Mouse (Mus musculus): Measurements from ENCODE around the gene Fem1b. TPM values are rescaled to one million over a fixed set of nuclear protein-coding genes. Genes with fewer than 3 reads are reported as not detected.
A peak's percentile ranks its signal among the peaks of the same experiment; 100 is the strongest.
"Not testable (repeated sequence)": the region's sequence is repeated elsewhere in the genome, so short reads cannot be mapped to it uniquely, and the experiment has no call there.

Gene Fem1b
- 30.4 and 31.6 TPM in 2 replicates for polyA plus RNA-seq (2016; fragmentation: Nextera tagmentation; extraction: Ambion mirVana)

GRCm38 (mm10) chr9:62811516-62812121 lies at the start of gene Fem1b:
Gene Fem1b, minus strand, starts transcription at chr9:62811934.
- peak within 1 kb of the TSS; percentile 97 for H3K27ac ChIP-seq
- H3K4me2 ChIP-seq: peak within 1 kb of the TSS; percentile 98
- H3K36me3 ChIP-seq: no peaks in the 10 kb centered on the region
- H3K9ac ChIP-seq (replicated peaks): peak within 1 kb of the TSS; percentile 91
- H3K4me3 ChIP-seq (replicated peaks): peak within 1 kb of the TSS; percentile 100
- no peaks in the 10 kb centered on the region for H3K27me3 ChIP-seq
- H3K4me1 ChIP-seq (replicated peaks): peaks cover 23% of the 10 kb centered on the region
- ATAC-seq (ENCODE audit: insufficient number of reproducible peaks, insufficient read depth, low FRiP score, low TSS enrichment, low read depth): peak; percentile 91
- WGBS: under 1% methylated on average over 68 of the region's 68 CpGs
- no peaks in the 10 kb centered on the region for H3K9me3 ChIP-seq

GRCm38 (mm10) chr9:62860866-62861265 lies 49.1 kb upstream of the Fem1b start:
- no peak overlapping the region for H3K9ac ChIP-seq (replicated peaks)
- H3K27ac ChIP-seq: no peak overlapping the region
- H3K4me3 ChIP-seq (replicated peaks): no peak overlapping the region
- H3K27me3 ChIP-seq: no peaks in the 10 kb centered on the region
- peaks cover 44% of the 10 kb centered on the region for H3K4me1 ChIP-seq (replicated peaks)
- no peak for ATAC-seq (ENCODE audit: insufficient number of reproducible peaks, insufficient read depth, low FRiP score, low TSS enrichment, low read depth)
- H3K4me2 ChIP-seq: no peak overlapping the region
- WGBS: 57% methylated on average over 4 of the region's 4 CpGs
- no peaks in the 10 kb centered on the region for H3K36me3 ChIP-seq
- no peaks in the 10 kb centered on the region for H3K9me3 ChIP-seq

GRCm38 (mm10) chr9:62860102-62860501 lies 48.4 kb upstream of the Fem1b start:
- H3K9me3 ChIP-seq; H3K36me3 ChIP-seq; H3K9ac ChIP-seq (replicated peaks); H3K27ac ChIP-seq; H3K27me3 ChIP-seq; H3K4me2 ChIP-seq; ATAC-seq (ENCODE audit: insufficient number of reproducible peaks, insufficient read depth, low FRiP score, low TSS enrichment, low read depth); H3K4me3 ChIP-seq (replicated peaks): not testable (repeated sequence)
- 45% methylated on average over 7 of the region's 7 CpGs for WGBS
- H3K4me1 ChIP-seq (replicated peaks): peaks cover 44% of the 10 kb centered on the region

- Histone ChIP-seq H3K9ac (replicated peaks) (no peak overlapping the region), H3K36me3 (no peaks in the 10 kb centered on the region), H3K27ac (peak overlapping the region; percentile 87), H3K9me3 (no peaks in the 10 kb centered on the region), H3K4me1 (replicated peaks) (peaks cover 55% of the 10 kb centered on the region), H3K4me2 (peak overlapping the region; percentile 50), H3K4me3 (replicated peaks) (0 out of 2 replicates have a peak overlapping the region, but pooled peaks have one; percentile 15), H3K27me3 (no peaks in the 10 kb centered on the region)
- peak; percentile 38; the same call in 1 of the 2 replicates for ATAC-seq (ENCODE audit: insufficient number of reproducible peaks, insufficient read depth, low FRiP score, low TSS enrichment, low read depth)
- 12% methylated on average over 8 of the region's 8 CpGs for WGBS
These were observed 46.7 kb upstream of the Fem1b start for GRCm38 (mm10) chr9:62858266-62859019.

- Histone ChIP-seq H3K9ac (replicated peaks) (0 out of 2 replicates have a peak within 1 kb of the TSS, but pooled peaks have one; percentile 18), H3K4me2 (peak within 1 kb of the TSS; percentile 50), H3K4me3 (replicated peaks) (peak within 1 kb of the TSS; percentile 15; the same call in 1 of the 2 replicates), H3K27me3 (no peaks in the 10 kb centered on the region), H3K36me3 (no peaks in the 10 kb centered on the region), H3K4me1 (replicated peaks) (peaks cover 55% of the 10 kb centered on the region), H3K9me3 (no peaks in the 10 kb centered on the region), H3K27ac (peak within 1 kb of the TSS; percentile 87)
- 10% methylated on average over 18 of the region's 20 CpGs for WGBS
- ATAC-seq (ENCODE audit: insufficient number of reproducible peaks, insufficient read depth, low FRiP score, low TSS enrichment, low read depth): 0 out of 2 replicates have a peak, but pooled peaks have one; percentile 67
These were observed 46.1 kb upstream of the Fem1b start, which contains the start of gene Calml4 for GRCm38 (mm10) chr9:62857719-62858261. Gene Calml4, plus strand, starts transcription at chr9:62858080.

- H3K27ac ChIP-seq: peak overlapping the region; percentile 87
- WGBS: 58% methylated on average over 9 of the region's 9 CpGs
These were observed 45.5 kb upstream of the Fem1b start for GRCm38 (mm10) chr9:62857216-62857615.

GRCm38 (mm10) chr9:62854483-62854882 lies 42.7 kb upstream of the Fem1b start:
- ATAC-seq (ENCODE audit: insufficient number of reproducible peaks, insufficient read depth, low FRiP score, low TSS enrichment, low read depth): no peak
- no peak overlapping the region for H3K4me3 ChIP-seq (replicated peaks)
- no peak overlapping the region for H3K9ac ChIP-seq (replicated peaks)
- no peaks in the 10 kb centered on the region for H3K9me3 ChIP-seq
- H3K4me2 ChIP-seq: no peak overlapping the region
- H3K4me1 ChIP-seq (replicated peaks): peaks cover 54% of the 10 kb centered on the region
- no peaks in the 10 kb centered on the region for H3K27me3 ChIP-seq
- no peak overlapping the region; the same call in 1 of the 2 replicates for H3K27ac ChIP-seq
- 48% methylated on average over 4 of the region's 4 CpGs for WGBS
- H3K36me3 ChIP-seq: peaks cover 14% of the 10 kb centered on the region; the same call in 1 of the 2 replicates

More at GRCm38 (mm10) chr9:62857216-62857615, 45.5 kb upstream of the Fem1b start:
- peaks cover 56% of the 10 kb centered on the region for H3K4me1 ChIP-seq (replicated peaks)
- no peaks in the 10 kb centered on the region for H3K27me3 ChIP-seq
- no peak for ATAC-seq (ENCODE audit: insufficient number of reproducible peaks, insufficient read depth, low FRiP score, low TSS enrichment, low read depth)
- no peak overlapping the region for H3K9ac ChIP-seq (replicated peaks)
- H3K4me2 ChIP-seq: peak overlapping the region; percentile 50
- H3K4me3 ChIP-seq (replicated peaks): peak overlapping the region; percentile 15; the same call in 1 of the 2 replicates
- no peaks in the 10 kb centered on the region for H3K36me3 ChIP-seq
- no peaks in the 10 kb centered on the region for H3K9me3 ChIP-seq

- Histone ChIP-seq H3K9ac (replicated peaks) (no peak overlapping the region), H3K36me3 (peaks cover 27% of the 10 kb centered on the region), H3K27me3 (no peaks in the 10 kb centered on the region), H3K4me2 (no peak overlapping the region), H3K4me1 (replicated peaks) (peaks cover 30% of the 10 kb centered on the region), H3K27ac (no peak overlapping the region), H3K4me3 (replicated peaks) (no peak overlapping the region), H3K9me3 (no peaks in the 10 kb centered on the region)
- 77% methylated on average over 2 of the region's 2 CpGs for WGBS
- no peak for ATAC-seq (ENCODE audit: insufficient number of reproducible peaks, insufficient read depth, low FRiP score, low TSS enrichment, low read depth)
These were observed 39.8 kb upstream of the Fem1b start for GRCm38 (mm10) chr9:62851571-62851970.

GRCm38 (mm10) chr9:62848641-62849040 lies 36.9 kb upstream of the Fem1b start:
- no peak overlapping the region for H3K4me2 ChIP-seq
- no peaks in the 10 kb centered on the region for H3K9me3 ChIP-seq
- peaks cover 19% of the 10 kb centered on the region for H3K4me1 ChIP-seq (replicated peaks)
- peaks cover 27% of the 10 kb centered on the region for H3K36me3 ChIP-seq
- H3K27me3 ChIP-seq: no peaks in the 10 kb centered on the region
- no peak overlapping the region for H3K27ac ChIP-seq
- ATAC-seq (ENCODE audit: insufficient number of reproducible peaks, insufficient read depth, low FRiP score, low TSS enrichment, low read depth): no peak
- 96% methylated on average over 3 of the region's 3 CpGs for WGBS
- no peak overlapping the region for H3K4me3 ChIP-seq (replicated peaks)
- H3K9ac ChIP-seq (replicated peaks): no peak overlapping the region

- Histone ChIP-seq H3K4me1 (replicated peaks) (peaks cover 19% of the 10 kb centered on the region), H3K36me3 (peaks cover 27% of the 10 kb centered on the region), H3K27ac (no peak overlapping the region), H3K27me3 (no peaks in the 10 kb centered on the region), H3K4me3 (replicated peaks) (no peak overlapping the region), H3K4me2 (no peak overlapping the region), H3K9ac (replicated peaks) (no peak overlapping the region), H3K9me3 (no peaks in the 10 kb centered on the region)
- no peak; the same call in 1 of the 2 replicates for ATAC-seq (ENCODE audit: insufficient number of reproducible peaks, insufficient read depth, low FRiP score, low TSS enrichment, low read depth)
- 1% methylated on average over 3 of the region's 3 CpGs for WGBS
These were observed 36.0 kb upstream of the Fem1b start for GRCm38 (mm10) chr9:62847694-62848093.

GRCm38 (mm10) chr9:62844461-62844860 lies 32.7 kb upstream of the Fem1b start:
- ATAC-seq (ENCODE audit: insufficient number of reproducible peaks, insufficient read depth, low FRiP score, low TSS enrichment, low read depth): no peak
- Histone ChIP-seq H3K4me1 (replicated peaks) (peaks cover 18% of the 10 kb centered on the region), H3K27me3 (no peaks in the 10 kb centered on the region), H3K27ac (no peak overlapping the region), H3K9me3 (no peaks in the 10 kb centered on the region), H3K36me3 (peaks cover 13% of the 10 kb centered on the region), H3K4me2 (no peak overlapping the region), H3K4me3 (replicated peaks) (no peak overlapping the region), H3K9ac (replicated peaks) (no peak overlapping the region)
- WGBS: 94% methylated on average over 5 of the region's 5 CpGs
